14 mouse cellular contexts compared by ENCODE assay signal in genomic region chr11:118600168-118600567, GRCm38 (mm10).
DNase-seq lines count a peak whose midpoint lies in the region; ATAC-seq and TF ChIP-seq lines count a peak whose summit lies in the region.
"Had no signal": no experiment of that assay in that cellular context is flagged by ENCODE, and none has a peak within 500 bp of the region (broad histone marks: within the 10 kb centered on the region; RNA-seq: fewer than 3 reads in every experiment).

No protein-coding gene starts in this region.

- TF ChIP-seq CTCF in gastrocnemius, adult 2 months (IDR thresholded peaks at IDR 0.05), result no peak

- no peaks in the 10 kb centered on the region for H3K27me3 ChIP-seq in hindbrain, embryonic 14.5 days (ENCODE audit: control insufficient read depth, insufficient read depth, low read length)
- H3K27me3 ChIP-seq in neural tube, embryonic 15.5 days (replicated peaks), result no peaks in the 10 kb centered on the region
- no peaks in the 10 kb centered on the region; the same call in 1 of the 2 replicates for H3K27me3 ChIP-seq in intestine, embryonic 16.5 days (replicated peaks; ENCODE audit: control insufficient read depth, insufficient read depth, low read length)

- no peaks in the 10 kb centered on the region for H3K36me3 ChIP-seq in hindbrain, embryonic 14.5 days (replicated peaks; ENCODE audit: control insufficient read depth, insufficient read depth)
- H3K36me3 ChIP-seq in neural tube, embryonic 15.5 days, result no peaks in the 10 kb centered on the region
- no peaks in the 10 kb centered on the region for H3K36me3 ChIP-seq in intestine, embryonic 16.5 days (ENCODE audit: control insufficient read depth, insufficient read depth, low read length)
- H3K36me3 ChIP-seq: kidney, embryonic 15.5 days had no signal

- peak overlapping the region; percentile 69 for H3K27ac ChIP-seq in hindbrain, embryonic 14.5 days
- H3K27ac ChIP-seq in neural tube, embryonic 15.5 days (replicated peaks), result peak overlapping the region; percentile 56
- no peak overlapping the region for H3K27ac ChIP-seq in intestine, embryonic 16.5 days (ENCODE audit: low read length)
- H3K27ac ChIP-seq in gastrocnemius, adult 2 months, result no peak overlapping the region
- H3K27ac ChIP-seq: kidney, embryonic 15.5 days had no signal

- H3K4me2 ChIP-seq in hindbrain, embryonic 14.5 days (replicated peaks), result 0 out of 2 replicates have a peak overlapping the region, but pooled peaks have one; percentile 5
- H3K4me2 ChIP-seq in neural tube, embryonic 15.5 days, result peak overlapping the region; percentile 27
- no peak overlapping the region for H3K4me2 ChIP-seq in intestine, embryonic 16.5 days (ENCODE audit: low read depth, low read length)
- H3K4me2 ChIP-seq: kidney, embryonic 15.5 days had no signal

- intact Hi-C loops in gastrocnemius, postnatal 36 days (cut with DNase I), result no loop called here
- intact Hi-C loops in gastrocnemius, adult 2 months (cut with DNase I), result no loop called here

- WGBS in hindbrain, embryonic 14.5 days, result 3% methylated on average over 9 of the region's 9 CpGs
- under 1% methylated on average over 9 of the region's 9 CpGs for WGBS in neural tube, embryonic 15.5 days
- WGBS in intestine, embryonic 16.5 days, result 3% methylated on average over 9 of the region's 9 CpGs

- H3K4me1 ChIP-seq in hindbrain, embryonic 14.5 days (replicated peaks; ENCODE audit: control insufficient read depth, insufficient read depth, low read length), result peaks cover 41% of the 10 kb centered on the region
- peaks cover 46% of the 10 kb centered on the region for H3K4me1 ChIP-seq in neural tube, embryonic 15.5 days
- H3K4me1 ChIP-seq in intestine, embryonic 16.5 days (ENCODE audit: control insufficient read depth, insufficient read depth, low read length), result no peaks in the 10 kb centered on the region

- no peaks in the 10 kb centered on the region for H3K9me3 ChIP-seq in hindbrain, embryonic 14.5 days (ENCODE audit: control insufficient read depth, low read length)
- H3K9me3 ChIP-seq in neural tube, embryonic 15.5 days (replicated peaks), result no peaks in the 10 kb centered on the region
- no peaks in the 10 kb centered on the region for H3K9me3 ChIP-seq in intestine, embryonic 16.5 days (ENCODE audit: control insufficient read depth, low read length)
- H3K9me3 ChIP-seq: kidney, embryonic 15.5 days had no signal

- no peak overlapping the region for H3K4me3 ChIP-seq in hindbrain, embryonic 14.5 days (replicated peaks; ENCODE audit: low read length)
- H3K4me3 ChIP-seq in neural tube, embryonic 15.5 days (replicated peaks), result no peak overlapping the region
- H3K4me3 ChIP-seq in intestine, embryonic 16.5 days (ENCODE audit: low read length), result no peak overlapping the region
- H3K4me3 ChIP-seq in gastrocnemius, adult 2 months, result no peak overlapping the region
- H3K4me3 ChIP-seq: kidney, embryonic 15.5 days had no signal

- 0 out of 2 replicates have a peak, but pooled peaks have one; percentile 13 for ATAC-seq in frontal cortex, adult (ENCODE audit: low TSS enrichment)
- ATAC-seq in hindbrain, embryonic 14.5 days (ENCODE audit: low FRiP score), result peak; percentile 34; the same call in 1 of the 2 replicates
- ATAC-seq in neural tube, embryonic 15.5 days (ENCODE audit: low FRiP score), result peak; percentile 54
- no peak for ATAC-seq in intestine, embryonic 16.5 days
- ATAC-seq: Patski had no signal

- no peak for DNase-seq in frontal cortex, adult 2 months (ENCODE audit: extremely low spot score in 1 of 2, low spot score in 1 of 2)
- peak; percentile 83 for DNase-seq in cerebellum, adult 9-11 months
- no peak for DNase-seq in hindbrain, embryonic 14.5 days (ENCODE audit: low spot score)
- no peak for DNase-seq in gastrocnemius, postnatal 36 days
- DNase-seq in gastrocnemius, adult 2 months, result no peak
- DNase-seq: adrenal gland, postnatal 25 days; B cell, adult 2 months; heart, postnatal 10 days; lung, postnatal 14 days had no signal

- H3K9ac ChIP-seq in hindbrain, embryonic 14.5 days, result peak overlapping the region; percentile 6
- 0 out of 2 replicates have a peak overlapping the region, but pooled peaks have one; percentile 15 for H3K9ac ChIP-seq in neural tube, embryonic 15.5 days (replicated peaks)
- no peak overlapping the region for H3K9ac ChIP-seq in intestine, embryonic 16.5 days (ENCODE audit: low read depth, low read length)
- H3K9ac ChIP-seq: kidney, embryonic 15.5 days had no signal

Comparison
In these comparisons a context has a peak if more than half of its experiments do, and no peak if none do; other contexts are left out.
1. H3K27ac ChIP-seq: peak in hindbrain, embryonic 14.5 days (single experiment) and neural tube, embryonic 15.5 days (single experiment); none in intestine, embryonic 16.5 days (single experiment) and gastrocnemius, adult 2 months (single experiment).